Mouse (Mus musculus) spleen, postnatal 10 days (tissue): Measurements from ENCODE around the gene Foxf2.

ENCODE experiments used
- DNase-seq, 2 experiments: peaks; one replicate each; pipeline ENCODE4 v3.0.0; 2021 to 2022; ENCODE audit warnings: low spot score in 2 of 2

The Foxf2 gene

DNA sequence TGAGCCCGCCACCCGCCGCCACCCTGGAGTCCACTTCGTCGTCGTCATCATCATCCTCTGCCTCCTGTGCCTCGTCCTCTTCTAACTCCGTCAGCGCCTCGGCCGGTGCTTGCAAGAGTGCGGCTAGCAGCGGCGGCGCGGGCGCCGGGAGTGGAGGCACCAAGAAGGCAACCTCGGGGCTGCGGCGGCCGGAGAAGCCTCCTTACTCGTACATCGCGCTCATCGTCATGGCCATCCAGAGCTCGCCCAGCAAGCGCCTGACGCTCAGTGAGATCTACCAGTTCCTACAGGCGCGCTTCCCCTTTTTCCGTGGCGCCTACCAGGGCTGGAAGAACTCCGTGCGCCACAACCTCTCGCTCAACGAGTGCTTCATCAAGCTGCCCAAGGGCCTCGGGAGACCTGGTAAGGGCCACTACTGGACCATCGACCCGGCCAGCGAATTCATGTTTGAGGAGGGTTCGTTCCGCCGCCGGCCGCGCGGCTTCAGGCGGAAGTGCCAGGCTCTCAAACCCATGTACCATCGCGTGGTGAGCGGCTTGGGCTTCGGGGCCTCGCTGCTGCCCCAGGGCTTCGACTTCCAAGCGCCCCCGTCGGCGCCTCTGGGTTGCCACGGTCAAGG, 676 bp downstream of the Foxf2 start:
- no peak for DNase-seq

DNA sequence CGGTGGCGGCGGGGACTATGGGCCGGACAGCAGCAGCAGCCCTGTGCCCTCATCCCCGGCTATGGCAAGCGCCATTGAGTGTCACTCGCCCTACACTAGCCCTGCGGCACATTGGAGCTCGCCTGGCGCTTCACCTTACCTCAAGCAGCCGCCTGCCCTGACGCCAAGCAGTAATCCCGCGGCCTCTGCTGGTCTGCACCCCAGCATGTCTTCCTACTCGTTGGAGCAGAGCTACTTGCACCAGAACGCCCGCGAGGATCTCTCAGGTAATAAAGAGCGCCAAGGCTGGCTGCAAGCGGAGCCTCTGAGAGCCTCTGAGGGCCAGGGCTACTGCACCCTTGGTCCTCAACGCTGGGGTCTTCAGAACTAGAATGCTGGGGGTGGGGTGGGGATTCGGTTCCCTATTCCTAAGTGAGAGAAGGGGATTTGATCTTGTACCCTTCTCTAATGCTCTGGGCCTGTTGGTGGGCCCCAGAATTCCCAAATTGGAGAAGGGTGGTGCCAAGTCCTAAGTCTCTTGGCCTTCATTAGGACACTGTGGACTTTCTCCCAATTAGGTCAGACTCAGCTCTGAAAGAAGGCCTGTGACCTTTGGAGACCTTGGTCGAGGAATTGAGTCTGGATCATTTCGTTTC, 1.5 kb downstream of the Foxf2 start:
- DNase-seq: no peak

DNA sequence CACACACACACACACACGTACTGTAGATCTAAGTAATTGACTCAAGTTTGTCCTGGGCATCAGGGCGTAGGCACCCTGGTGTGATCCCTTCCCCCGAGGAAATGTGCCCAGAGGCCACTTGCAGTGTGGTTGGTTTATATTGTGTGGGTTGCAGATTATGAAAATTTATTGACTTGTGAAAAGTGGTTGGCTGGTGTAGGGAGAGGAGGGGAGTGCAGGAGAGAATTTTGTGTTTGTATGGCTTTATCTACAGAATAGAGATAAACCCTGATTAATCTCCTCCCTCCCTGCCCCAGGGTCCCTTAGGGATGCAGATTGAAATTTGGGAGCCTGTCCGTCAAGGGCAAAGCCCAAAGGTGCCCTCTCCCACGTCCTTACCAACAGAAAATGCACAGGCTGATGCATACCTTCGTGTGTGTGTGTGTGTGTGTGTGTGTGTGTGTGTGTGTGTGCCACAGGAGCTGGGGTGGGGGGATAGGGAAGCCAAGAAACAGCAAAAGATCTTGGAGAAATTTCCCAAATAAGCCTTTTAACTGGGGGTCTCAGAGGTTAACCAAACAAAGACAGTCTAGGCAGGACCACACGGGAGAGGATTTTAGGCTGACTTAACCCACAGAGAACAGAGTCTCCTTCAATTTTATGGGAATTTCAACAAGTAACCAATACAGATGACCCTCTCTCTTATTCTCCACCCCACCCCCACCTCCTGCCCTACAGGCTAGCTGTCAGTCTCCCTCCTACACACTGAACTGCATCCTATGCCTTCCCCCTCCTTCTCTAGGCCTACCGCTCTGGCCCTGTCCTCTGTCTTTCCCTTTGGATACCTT, 2.5 kb downstream of the Foxf2 start:
- DNase-seq: no peak

DNA sequence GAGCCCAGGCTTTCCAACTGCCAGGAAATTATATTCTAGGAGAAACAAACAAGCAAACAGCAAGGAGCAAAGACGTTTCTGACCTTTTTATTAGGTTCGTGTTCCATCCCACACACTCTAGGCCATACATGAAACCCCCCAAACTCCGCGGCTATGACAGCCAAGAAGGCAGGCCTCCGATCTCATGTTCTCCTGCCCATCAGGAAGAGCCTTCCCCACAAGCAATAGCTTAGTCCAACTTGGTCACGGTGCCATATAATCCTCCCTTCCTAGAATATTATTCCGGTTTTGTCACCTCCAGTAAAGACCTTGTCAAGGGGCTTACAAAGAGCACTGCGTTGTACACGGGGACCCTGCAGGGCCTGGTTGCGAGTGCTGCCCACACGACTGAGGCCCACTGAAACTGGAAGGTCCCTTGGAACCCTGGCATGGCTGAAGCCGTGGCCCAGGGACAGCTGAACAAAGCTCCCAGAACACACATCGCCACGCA, 3.1 kb downstream of the Foxf2 start:
- no peak for DNase-seq

DNA sequence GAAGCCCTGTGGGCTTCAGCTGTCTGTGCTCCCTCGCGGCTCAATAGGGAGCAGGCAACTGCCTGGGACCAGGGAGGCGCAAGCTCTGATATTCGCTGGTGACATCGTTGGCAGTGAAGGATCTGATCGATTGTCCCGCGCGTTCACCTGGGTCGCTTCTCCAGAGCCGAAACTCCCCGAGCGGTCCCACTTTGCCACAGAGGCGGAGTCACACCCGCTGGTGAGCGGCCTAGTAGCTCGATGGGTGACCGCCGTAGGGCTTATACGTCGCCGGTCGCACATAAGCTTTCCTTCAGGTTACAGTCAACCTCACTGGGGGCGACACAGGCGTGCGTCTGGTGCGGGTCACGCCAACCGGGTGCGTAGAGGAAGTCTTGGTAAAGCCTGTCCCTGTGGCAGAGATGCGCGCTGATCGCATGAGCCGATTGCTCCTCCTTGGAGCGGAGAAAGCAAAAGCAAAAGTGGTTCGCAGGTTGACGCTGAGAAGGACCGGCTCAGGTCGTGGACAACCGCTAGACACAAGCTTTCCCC, 3.8 kb downstream of the Foxf2 start:
- peak in 1 of 2 experiments; percentile 23 for DNase-seq

DNA sequence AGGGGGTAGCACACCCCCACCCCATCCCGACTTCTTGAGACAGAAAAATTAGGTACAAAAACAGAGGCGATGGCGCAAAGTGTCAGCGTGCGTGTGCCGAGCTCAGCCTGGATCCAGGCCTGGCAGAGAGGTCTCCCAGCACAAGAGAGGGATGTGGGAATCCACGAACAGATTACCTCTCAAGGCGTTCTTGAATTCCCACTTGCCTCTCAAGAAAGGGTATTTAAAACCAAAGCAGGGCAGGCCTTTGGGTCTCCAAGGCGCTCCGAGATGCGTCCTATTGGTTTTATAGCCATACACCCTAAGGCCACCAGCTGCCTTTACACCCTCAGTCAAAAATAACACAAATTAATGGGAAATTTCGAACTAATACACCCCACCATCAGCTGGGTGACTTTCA, 4.4 kb downstream of the Foxf2 start:
- no peak for DNase-seq

DNA sequence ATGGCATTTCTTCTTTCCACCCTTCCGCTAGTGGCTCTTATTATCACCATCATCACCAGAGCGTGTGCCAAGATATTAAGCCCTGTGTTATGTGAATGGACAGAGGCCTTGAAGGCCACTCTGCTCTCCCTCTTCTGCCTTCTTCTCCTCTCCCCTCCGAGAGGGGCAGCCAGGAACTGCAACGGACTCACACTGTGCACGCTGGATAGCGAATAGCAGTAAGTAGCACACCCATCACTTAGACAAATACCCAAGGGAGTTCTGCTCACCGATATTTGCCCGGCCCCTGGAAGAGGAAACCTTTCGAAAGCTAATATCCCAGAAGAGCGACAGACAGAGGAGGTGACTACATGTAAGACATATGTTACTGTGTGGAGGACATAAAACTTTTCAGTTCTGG, 4.9 kb downstream of the Foxf2 start:
- no peak for DNase-seq

DNA sequence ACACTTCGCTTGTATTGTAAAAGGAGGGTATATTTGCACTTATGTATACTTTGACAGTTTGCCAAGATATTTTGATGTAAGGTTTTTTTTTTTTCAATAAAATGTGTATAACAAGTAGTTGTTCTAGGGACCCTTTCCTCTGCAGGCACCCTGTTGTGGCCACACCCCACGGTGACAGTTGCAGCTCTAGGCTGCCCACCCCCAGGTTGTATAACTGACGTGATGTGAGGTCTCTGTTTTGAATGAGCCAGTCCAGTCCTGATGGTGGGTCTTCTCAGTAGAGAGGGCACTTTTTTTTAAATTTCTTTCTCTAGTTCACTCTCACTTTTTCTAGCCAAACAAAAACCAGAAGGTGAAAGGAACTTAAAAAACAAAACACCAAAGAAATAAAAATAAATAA, 5.7 kb downstream of the Foxf2 start:
- DNase-seq: no peak

DNA sequence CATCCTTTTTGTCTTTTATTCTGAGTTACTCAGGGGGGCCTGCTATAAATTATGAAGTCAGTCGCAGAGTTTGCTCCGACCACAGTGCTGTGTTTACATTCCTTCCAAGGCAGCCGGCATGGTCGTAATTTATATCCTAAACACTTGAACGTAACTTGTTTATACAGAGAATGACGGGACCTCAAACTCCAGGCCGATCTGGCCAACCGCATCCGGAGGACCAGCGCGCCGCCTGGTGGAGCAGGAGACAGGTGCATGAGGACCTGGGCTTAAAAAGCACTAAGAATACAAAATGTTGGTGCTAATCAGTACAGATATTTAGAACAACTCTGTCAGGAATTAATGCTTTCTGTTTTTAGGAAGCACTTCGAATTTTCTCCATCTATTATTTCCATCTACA, 6.8 kb downstream of the Foxf2 start:
- DNase-seq: peak in 1 of 2 experiments; percentile 75

DNA sequence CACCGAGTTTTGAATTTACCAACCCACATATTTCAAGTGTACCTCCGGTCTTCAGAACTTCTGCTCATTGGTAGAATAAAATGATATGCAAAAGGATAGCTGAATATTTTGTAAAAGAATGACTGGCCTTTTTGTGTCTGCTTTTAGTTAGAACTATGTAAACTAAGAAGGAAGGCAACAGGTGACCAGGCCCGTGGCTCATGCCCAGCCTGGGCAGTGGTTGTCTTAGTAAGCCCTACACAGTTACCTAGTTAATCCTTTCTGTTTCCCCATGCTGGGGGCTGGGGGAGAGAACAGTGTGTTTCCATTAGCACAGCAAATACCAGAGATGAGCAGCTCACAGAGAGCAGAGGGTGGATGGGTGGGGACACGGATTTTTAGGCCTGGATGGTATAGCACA, 7.6 kb downstream of the Foxf2 start:
- no peak for DNase-seq

DNA sequence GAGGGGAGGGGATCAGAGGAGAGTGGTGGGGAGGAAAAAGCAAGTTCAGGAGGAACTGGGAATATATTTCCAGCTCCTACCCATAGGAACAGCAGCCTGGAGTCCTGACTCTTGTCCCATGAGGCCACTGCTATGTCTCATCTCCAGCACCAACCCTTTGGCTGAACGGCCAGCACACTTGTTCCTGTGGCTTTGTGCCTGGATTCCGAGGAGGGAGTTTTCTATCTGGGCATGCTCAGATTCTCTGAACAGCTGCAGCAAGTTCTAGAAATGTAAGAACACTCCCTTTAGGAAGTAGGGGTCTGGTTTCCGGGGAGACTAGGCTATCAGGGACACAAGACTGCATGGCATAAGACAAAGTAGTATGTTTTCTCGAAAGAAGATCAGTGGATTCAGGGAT, 9.9 kb downstream of the Foxf2 start:
- DNase-seq: no peak

DNA sequence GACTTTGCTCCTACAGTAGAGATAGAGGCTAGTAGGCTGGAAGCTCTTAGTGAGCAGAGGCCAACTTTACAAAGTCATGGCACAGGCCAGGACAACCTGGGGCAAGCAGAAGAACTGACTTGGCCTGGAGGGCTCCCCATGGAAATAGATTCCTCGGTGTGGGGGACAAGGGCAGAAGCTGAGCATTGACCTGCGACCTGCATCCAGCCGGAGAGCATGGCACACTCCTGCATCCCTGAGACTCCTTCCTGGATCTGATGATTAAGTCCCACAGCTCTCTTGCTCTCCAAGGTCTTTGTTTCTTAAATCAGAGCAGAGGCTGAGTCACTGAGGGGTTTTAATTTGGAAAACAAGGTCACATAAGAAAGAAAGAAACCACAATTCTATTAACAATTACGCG, 15.9 kb downstream of the Foxf2 start:
- DNase-seq: no peak

DNA sequence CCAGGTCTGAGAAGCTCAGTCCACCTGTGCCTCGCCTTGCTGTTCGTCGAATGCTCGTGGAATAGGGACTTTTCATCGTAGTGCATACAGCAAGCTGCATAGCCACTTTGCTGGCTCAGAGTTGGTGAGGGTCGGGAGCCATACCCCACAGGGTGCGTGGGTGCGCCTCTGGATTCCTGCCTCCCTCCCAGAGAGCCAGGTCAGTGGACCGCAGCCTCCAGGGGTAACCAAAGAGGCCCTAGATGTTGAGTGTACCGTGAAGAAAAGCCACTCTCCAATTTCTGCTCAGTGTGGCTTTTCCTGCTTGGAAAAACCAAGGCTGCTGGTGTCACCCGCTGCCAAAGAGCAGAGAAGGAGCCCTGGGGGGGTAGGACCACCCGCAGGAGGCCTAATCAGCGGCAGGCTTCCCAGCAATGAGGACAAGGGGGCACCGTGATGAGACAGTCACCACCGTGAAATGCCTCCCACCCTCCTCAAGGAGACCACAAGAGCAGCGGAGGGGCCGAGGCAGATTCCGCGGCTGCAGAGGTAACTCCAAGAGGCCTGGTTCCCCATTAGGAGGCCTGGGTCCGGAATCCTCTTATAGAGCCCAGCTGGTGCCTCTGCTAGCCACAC, 26.6 kb downstream of the Foxf2 start:
- no peak for DNase-seq

DNA sequence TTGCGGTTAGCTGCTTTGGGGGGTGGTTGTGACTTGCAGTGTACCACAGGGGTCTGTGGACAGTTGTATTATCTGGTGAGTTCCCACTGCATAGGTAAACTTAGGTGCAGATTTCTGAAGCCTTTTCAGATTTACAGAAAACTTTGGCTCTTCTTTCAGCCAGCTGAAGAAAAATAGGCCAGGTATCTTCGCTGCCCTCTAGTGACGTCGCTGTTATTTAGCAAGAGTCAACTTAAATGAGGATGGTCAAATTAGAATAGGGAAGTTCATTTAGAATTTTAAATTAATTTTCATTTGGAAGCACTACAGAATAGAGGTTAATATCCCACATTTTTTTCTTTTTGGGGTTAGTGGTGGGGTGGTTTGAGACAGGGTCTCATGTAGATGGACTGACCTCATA, 30.6 kb downstream of the Foxf2 start:
- no peak for DNase-seq

DNA sequence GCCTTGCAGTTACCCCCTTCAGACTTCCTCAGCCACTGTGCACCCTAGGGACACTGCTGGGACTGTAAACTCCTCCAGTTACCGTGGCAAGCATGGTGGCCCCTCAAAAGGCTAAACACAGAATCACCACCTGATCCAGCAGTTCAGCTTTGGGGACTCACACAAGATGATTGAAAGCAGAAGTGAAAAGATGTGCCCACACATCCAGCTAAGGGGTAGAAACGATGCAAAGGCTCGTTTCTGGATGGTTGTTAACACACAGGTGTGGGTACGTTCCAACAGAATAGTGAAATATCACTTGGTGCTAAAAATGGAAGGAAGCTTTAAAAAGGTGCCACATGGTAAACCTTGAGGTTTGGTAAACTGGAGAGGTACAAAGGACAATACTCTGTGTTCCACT, 32.6 kb downstream of the Foxf2 start:
- DNase-seq: no peak

DNA sequence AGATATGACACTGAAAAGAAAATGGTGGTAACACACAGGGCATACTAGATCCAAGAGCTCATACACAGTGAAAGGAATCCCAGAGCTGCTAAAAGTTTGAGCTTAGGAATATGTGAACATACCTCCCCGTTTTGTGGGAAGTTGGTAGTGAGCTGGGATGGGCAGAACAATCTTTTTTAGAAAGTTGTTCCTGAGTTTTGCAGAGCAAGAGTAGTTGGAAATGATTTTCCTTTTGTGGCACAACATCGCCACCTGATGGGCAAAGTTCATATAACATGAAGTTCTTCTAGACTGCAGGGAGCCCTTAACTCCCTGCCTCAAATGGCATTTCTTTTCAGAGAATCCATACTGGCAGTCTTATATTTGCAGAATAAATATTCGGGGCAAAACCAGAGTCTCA, 33.3 kb downstream of the Foxf2 start:
- DNase-seq: peak; percentile 12 to 46

DNA sequence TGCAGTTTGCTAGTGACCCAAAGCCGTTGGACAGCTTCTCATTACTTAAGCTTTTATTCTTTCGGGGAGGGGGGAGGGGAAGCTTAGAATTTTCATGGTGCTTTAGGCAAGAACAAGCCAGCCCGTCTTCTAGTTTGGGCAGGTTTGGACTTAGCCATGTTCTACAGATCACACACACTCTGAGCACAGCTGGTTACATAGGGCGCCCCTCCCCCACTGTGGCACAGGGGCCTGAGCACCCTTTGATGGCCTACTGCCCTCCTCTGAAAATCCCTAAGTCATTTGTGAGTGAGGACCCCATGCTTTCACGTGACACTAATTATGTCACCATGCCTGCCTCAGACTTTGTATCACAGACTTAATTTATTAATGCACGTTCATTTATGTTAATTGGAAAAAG, 35.6 kb downstream of the Foxf2 start:
- DNase-seq: no peak

DNA sequence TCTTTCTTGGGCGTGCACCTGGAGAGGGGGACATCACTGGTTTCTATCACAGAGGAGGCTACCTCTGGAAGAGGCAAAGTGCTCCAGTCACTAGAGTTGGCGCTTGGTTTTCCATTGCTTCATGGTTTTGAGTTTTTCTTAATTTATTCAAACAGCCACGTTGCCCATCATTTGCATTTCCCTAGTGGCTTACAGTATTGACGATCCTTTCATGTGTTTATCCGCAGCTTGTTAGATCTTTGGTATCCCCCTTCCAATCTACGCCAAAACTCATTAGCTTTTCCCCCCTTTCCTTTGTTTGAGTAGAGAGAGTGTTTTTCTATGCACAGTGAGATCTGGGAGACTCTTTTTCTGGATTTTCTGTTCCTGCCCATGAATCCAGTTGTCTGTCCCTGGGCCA, 39.8 kb downstream of the Foxf2 start:
- DNase-seq: no peak

DNA sequence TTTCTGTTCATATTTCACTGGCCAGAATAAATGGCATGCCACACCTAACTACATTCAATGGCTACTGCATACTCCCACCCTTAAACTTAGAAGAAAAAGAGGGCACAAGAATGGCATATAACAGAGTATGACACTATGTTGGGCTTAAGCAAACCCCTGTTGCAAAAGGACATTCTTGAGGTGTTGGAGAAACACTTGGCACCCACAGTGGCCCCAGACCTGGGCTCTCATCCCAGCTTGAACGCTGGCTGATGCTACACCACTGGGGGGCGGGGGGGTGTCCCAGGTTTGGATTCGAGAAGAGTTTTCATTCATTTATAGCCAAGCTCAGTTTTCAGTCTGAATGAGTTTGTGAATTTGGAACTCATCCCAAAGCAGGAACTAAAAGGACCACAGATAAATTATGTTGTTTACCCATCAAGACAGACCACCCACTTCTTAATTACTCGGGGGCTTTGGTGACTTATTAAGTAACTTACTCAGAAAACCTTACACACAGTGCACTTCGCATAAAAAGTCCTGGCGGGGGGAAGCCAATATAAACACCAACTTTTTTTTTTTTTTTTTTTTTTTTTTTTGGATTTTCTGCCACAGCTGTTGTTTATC, 42.4 kb downstream of the Foxf2 start:
- no peak for DNase-seq

DNA sequence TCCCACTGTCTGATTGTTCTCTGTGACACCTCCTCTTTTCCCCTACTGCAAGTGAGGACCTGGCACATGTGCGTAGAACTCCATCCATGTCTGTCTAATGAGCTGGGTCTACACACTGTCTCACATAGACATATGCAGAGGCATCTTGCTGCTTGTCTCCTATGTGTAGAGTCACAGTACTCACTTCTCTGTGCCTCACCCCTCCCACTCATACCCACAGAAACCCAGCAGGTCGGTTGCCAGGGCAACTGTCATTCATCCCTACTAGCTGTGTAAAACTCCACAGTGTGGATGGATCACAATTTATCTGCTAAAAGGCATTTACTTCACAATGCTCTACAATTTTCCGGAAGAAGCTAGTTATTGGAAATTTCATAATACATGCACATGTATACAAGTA, 46.5 kb downstream of the Foxf2 start:
- DNase-seq: no peak
